Mouse (Mus musculus): ENCODE measurements around the gene Rdh7. TPM values are rescaled to one million over a fixed set of nuclear protein-coding genes. Genes with fewer than 3 reads are reported as not detected.
"Not testable (repeated sequence)": the region's sequence is repeated elsewhere in the genome, so short reads cannot be mapped to it uniquely, and the experiment has no call there.

The Rdh7 gene
- polyA plus RNA-seq (2015; fragmentation: Nextera tagmentation; extraction: Ambion mirVana): not detected in 2 replicates

DNA sequence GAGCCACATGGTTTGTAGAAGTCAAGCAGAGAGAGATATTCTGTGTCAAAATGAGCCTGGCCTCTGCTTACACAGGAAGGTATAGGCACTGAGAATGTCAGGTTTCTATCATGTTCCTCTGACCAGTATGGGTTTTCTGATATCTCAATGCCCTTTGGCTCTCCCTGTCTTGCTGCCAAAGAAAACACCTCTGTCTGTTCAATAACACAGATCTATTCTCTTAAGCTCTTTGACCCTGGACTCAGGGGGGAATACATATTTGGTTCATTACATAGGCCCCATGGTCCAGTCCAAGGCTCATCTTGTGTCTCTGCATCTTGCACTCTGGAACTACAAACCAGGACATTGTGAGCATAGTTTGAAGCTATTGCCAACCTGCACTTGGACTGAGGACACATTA is at the start of gene Rdh7:
Gene Rdh7, minus strand, starts transcription at position 213 of the 400 bp plus-strand sequence.
- Histone ChIP-seq H3K9me3 (replicated peaks) (no peaks in the 10 kb centered on the region), H3K4me2 (no peak within 1 kb of the TSS), H3K27me3 (no peaks in the 10 kb centered on the region), H3K4me3 (no peak within 1 kb of the TSS), H3K4me1 (no peaks in the 10 kb centered on the region), H3K9ac (no peak within 1 kb of the TSS), H3K27ac (no peak within 1 kb of the TSS), H3K36me3 (ENCODE audit: poor library complexity, severe bottlenecking) (no peaks in the 10 kb centered on the region)
- no peak for ATAC-seq

DNA sequence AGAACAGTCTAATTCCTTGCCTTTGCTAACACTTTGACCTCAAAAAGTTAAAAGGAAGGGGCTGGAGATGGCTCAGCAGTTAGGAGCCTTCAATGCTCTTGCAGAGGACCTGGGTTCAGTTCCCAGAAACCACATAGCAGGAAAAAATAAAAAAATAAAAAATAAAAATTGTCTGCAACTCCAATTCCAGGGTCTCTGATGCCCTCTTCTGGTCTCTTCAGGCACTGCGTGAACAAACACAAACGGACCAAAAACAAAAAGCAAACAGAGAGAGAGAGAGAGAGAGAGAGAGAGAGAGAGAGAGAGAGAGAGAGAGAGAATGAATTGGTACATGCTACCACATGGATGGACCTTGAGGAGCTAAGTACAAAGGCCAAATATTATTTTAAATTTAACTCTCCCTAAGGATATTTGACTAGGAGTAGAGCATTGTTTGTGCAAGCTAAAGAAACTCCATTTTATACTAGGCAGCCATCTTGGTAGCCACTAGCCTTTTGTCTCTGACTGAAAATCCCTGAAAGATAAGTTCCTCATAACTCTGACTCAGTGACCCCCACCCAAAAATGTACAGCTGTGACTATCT is 48.9 kb upstream of the Rdh7 start:
- Histone ChIP-seq H3K4me1 (no peaks in the 10 kb centered on the region), H3K4me3 (no peak overlapping the region), H3K4me2 (no peak overlapping the region), H3K9me3 (replicated peaks) (no peaks in the 10 kb centered on the region), H3K27me3 (no peaks in the 10 kb centered on the region), H3K9ac (no peak overlapping the region), H3K36me3 (ENCODE audit: poor library complexity, severe bottlenecking) (no peaks in the 10 kb centered on the region), H3K27ac (no peak overlapping the region)
- WGBS: 10% methylated on average over 2 of the region's 2 CpGs
- ATAC-seq: no peak

DNA sequence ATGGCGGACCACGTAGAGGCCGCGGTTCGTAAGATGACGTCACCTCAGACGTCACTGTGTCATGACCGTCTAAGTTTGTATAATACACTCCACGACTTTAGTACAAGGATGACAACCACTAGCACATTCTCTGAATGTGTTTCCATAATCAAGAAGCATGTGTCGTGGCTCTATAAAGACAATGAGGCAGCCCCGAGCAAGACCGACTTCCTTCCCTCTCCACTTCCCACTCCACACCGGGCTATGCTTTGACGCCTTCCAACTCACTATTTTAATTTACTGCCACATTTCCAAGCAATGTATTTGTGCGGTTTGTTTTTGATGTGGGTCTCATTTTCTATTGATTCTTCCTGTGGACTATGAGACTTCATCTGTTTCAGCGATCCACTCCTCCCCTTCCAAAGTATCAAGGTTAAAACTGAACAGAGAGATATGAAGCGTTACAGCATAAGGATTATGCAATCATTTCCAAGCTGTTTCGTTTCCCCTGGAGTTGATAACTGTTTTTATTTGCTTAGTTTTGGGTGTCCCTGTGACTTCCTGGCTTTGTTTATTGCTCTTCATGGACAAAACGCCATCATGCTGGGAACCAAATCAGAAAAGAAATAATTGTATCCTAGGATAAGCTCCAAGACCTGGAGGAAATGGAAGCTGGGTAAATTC is 48.3 kb upstream of the Rdh7 start:
- H3K4me2 ChIP-seq: no peak overlapping the region
- H3K9me3 ChIP-seq (replicated peaks): no peaks in the 10 kb centered on the region
- no peaks in the 10 kb centered on the region for H3K4me1 ChIP-seq
- H3K9ac ChIP-seq: no peak overlapping the region
- no peaks in the 10 kb centered on the region for H3K36me3 ChIP-seq (ENCODE audit: poor library complexity, severe bottlenecking)
- WGBS: 87% methylated on average over 19 of the region's 19 CpGs
- no peak overlapping the region for H3K27ac ChIP-seq
- no peak for ATAC-seq
- H3K27me3 ChIP-seq: no peaks in the 10 kb centered on the region
- no peak overlapping the region for H3K4me3 ChIP-seq

DNA sequence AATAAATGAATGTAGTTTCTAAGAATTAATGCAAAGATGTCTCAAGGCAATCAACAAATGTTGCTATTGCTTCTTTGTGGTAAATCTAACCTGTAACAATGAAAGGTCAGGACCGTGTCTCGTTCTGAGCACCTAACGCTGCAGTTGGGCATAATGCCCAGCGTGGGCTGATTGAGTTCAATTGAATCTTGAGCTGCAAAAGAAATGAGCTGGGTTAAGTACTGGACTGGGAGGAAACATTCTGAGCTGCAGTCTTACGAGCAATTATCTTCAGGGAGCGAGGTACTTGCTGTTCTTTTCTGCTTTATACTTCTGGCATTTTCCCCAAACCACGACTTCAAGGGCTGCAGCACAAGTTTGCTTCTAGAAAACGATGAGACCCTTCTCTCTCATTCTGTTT is 47.7 kb upstream of the Rdh7 start:
- 43% methylated on average over 8 of the region's 8 CpGs for WGBS
- Histone ChIP-seq H3K4me3 (no peak overlapping the region), H3K9ac (no peak overlapping the region), H3K36me3 (ENCODE audit: poor library complexity, severe bottlenecking) (no peaks in the 10 kb centered on the region), H3K4me2 (no peak overlapping the region), H3K9me3 (replicated peaks) (no peaks in the 10 kb centered on the region), H3K27ac (no peak overlapping the region), H3K4me1 (no peaks in the 10 kb centered on the region), H3K27me3 (no peaks in the 10 kb centered on the region)
- no peak for ATAC-seq

DNA sequence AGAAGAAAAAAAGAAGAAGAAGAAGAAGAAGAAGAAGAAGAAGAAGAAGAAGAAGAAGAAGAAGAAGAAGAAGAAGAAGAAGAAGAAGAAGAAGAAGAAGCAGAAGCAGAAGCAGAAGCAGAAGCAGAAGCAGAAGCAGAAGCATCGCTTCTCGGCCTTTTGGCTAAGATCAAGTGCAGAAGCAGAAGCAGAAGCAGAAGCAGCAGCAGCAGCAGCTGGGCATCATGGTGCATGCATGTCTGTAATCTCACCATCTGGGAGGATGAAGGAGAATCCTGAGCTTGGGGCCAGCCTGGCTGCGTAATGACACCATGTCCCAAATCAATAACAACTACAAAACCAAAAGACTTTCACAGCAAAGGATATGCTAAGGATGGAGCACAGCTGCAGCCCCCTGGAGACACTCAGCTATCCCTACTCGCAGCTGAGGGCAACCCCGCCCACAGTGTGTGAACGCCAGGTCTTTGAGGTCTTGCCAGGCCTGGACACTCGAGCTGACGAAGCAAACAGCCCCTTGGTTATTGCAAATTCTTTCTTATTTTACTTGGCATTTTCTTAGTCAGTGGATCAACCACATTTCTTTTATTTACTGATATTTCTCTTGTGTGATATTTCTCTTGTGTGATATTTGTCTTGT is 43.8 kb upstream of the Rdh7 start:
- no peaks in the 10 kb centered on the region for H3K4me1 ChIP-seq
- H3K36me3 ChIP-seq (ENCODE audit: poor library complexity, severe bottlenecking): no peaks in the 10 kb centered on the region
- H3K4me2 ChIP-seq: no peak overlapping the region
- no peak for ATAC-seq
- WGBS: 74% methylated on average over 8 of the region's 8 CpGs
- no peak overlapping the region for H3K27ac ChIP-seq
- no peaks in the 10 kb centered on the region for H3K9me3 ChIP-seq (replicated peaks)
- H3K27me3 ChIP-seq: no peaks in the 10 kb centered on the region
- no peak overlapping the region for H3K4me3 ChIP-seq
- H3K9ac ChIP-seq: no peak overlapping the region

DNA sequence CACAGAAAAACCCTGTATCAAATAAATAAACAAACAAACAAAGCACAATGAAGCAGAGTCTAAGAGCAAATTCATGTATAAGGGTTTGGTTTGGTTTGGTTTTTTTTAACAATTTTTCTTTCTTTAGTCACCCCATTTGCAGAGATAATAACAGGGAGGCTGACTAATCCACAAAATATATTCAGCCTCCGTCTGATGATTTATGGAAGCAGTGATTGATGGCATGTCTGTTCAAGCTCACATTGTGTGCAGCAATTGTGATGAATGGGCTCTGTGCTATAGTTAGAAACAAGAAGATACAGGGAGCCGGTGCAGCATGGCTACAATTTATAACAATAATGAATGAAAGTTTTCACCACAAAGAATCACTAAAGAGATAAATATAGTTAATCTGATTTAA is 39.1 kb upstream of the Rdh7 start:
- H3K36me3 ChIP-seq (ENCODE audit: poor library complexity, severe bottlenecking): no peaks in the 10 kb centered on the region
- H3K4me2 ChIP-seq: no peak overlapping the region
- H3K4me3 ChIP-seq: no peak overlapping the region
- H3K9me3 ChIP-seq (replicated peaks): no peaks in the 10 kb centered on the region
- no peaks in the 10 kb centered on the region; the same call in 1 of the 2 replicates for H3K4me1 ChIP-seq
- H3K9ac ChIP-seq: no peak overlapping the region
- no peaks in the 10 kb centered on the region for H3K27me3 ChIP-seq
- H3K27ac ChIP-seq: no peak overlapping the region
- WGBS: 77% methylated on average over 2 of the region's 2 CpGs
- no peak for ATAC-seq

DNA sequence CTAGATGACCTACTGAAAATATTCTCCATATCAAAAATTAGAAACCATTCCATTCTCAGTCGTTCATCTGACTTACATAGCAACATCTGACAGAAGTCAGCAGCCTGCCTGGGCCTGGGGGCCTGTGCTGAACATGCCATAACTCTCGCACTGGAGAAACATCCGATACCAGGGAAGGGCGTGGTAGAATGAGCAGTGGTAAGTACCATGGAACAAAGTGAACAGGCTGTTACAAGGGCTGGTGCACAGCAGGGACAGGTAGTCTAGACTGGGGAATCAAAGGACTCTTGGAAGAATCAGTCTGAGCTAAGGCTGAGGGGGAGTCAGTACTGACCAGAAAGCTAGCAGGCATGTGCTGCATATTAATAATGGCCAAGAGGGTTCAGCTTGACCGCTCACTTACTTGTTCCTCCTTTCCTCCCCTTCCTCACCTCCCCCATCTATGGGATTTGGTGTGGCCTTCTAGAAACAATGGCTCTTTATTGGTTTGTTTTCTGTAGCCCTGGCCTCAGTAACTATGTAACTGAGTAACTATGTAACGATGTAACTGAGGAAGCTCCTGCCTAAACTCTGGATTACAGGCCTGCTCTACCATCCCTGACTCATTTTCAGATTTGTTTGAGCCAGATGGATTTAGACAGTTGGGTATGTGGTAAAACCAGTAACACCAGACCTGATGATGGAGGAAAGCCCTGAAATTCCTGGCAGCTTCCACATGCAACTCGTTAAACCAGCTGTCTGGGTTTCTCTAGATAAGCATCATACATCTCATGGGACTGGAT is 36.2 kb upstream of the Rdh7 start:
- Histone ChIP-seq H3K4me3 (no peak overlapping the region), H3K9me3 (replicated peaks) (no peaks in the 10 kb centered on the region), H3K27ac (no peak overlapping the region), H3K9ac (no peak overlapping the region), H3K27me3 (no peaks in the 10 kb centered on the region), H3K4me2 (no peak overlapping the region), H3K4me1 (no peaks in the 10 kb centered on the region; the same call in 1 of the 2 replicates), H3K36me3 (ENCODE audit: poor library complexity, severe bottlenecking) (no peaks in the 10 kb centered on the region)
- ATAC-seq: no peak
- WGBS: 73% methylated on average over 7 of the region's 7 CpGs

DNA sequence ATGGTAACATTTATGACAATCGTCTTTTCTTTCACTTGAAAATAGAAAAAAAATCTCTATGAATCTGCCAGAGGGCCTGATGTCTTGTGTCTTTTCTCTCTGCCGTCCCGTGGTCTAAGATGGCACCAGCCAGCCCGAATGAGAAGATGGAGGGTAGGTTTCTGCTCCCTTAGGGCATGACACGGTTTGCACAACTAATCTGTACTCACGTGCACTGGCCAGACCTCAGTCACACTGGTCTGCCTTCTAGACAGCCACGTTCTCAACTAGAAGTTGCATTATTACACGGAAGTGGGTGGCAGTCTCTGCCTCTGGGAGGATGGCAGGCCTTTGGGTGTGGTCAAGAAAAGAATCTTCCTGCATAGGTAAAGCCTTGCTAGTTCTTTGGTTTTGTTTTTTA is 34.4 kb upstream of the Rdh7 start:
- ATAC-seq: no peak
- no peaks in the 10 kb centered on the region; the same call in 1 of the 2 replicates for H3K4me1 ChIP-seq
- no peak overlapping the region for H3K4me2 ChIP-seq
- no peaks in the 10 kb centered on the region for H3K36me3 ChIP-seq (ENCODE audit: poor library complexity, severe bottlenecking)
- no peaks in the 10 kb centered on the region for H3K27me3 ChIP-seq
- WGBS: 93% methylated on average over 8 of the region's 8 CpGs
- no peak overlapping the region for H3K27ac ChIP-seq
- no peaks in the 10 kb centered on the region for H3K9me3 ChIP-seq (replicated peaks)
- no peak overlapping the region for H3K9ac ChIP-seq
- no peak overlapping the region for H3K4me3 ChIP-seq

DNA sequence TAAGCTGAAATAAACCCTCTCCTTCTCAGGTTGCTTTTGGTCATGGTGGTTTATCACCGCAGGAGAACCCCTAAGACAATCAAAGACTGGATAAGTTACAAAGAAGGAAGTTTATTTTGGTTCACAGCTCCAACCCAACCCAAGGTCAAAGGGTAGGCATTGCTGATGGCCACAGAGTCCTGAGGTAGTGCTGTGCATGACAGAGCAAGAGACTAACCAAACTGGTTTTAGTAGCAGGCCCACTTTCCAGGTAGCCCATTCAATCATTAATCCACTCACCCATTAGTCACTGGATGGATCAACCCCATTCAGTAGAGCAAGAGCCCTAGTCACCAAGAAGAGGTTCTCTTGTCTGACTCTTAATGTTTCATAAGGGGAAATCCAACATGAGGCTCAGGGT is 33.6 kb upstream of the Rdh7 start:
- WGBS: 83% methylated on average over 1 of the region's 1 CpGs
- H3K4me3 ChIP-seq: no peak overlapping the region
- no peaks in the 10 kb centered on the region for H3K27me3 ChIP-seq
- no peak overlapping the region for H3K4me2 ChIP-seq
- no peak overlapping the region for H3K27ac ChIP-seq
- H3K36me3 ChIP-seq (ENCODE audit: poor library complexity, severe bottlenecking): no peaks in the 10 kb centered on the region
- no peaks in the 10 kb centered on the region for H3K9me3 ChIP-seq (replicated peaks)
- H3K9ac ChIP-seq: no peak overlapping the region
- no peaks in the 10 kb centered on the region; the same call in 1 of the 2 replicates for H3K4me1 ChIP-seq
- ATAC-seq: no peak

DNA sequence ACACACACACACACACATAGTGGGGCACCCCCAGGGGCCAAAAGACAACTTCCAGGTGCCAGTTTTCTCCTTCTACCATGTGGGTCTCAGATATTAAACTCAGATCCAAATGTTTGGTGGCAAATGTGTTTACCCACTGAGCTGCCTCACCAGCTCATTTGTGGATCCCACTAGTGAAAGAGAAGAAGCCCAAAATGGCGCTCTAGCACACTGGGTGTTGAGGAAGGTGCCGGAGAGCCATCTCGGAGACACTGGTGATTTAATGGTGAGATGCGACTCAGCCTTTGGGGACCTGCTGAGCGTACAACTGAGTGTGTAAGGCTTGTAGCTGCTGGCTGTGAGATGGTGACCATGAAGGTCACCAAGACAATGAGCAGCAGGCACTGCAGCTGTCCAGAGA is 29.0 kb upstream of the Rdh7 start:
- H3K9me3 ChIP-seq (replicated peaks): no peaks in the 10 kb centered on the region
- H3K4me3 ChIP-seq: no peak overlapping the region
- WGBS: 95% methylated on average over 5 of the region's 5 CpGs
- H3K4me1 ChIP-seq: no peaks in the 10 kb centered on the region
- no peak overlapping the region for H3K27ac ChIP-seq
- no peak for ATAC-seq
- no peaks in the 10 kb centered on the region for H3K36me3 ChIP-seq (ENCODE audit: poor library complexity, severe bottlenecking)
- H3K27me3 ChIP-seq: no peaks in the 10 kb centered on the region
- no peak overlapping the region for H3K4me2 ChIP-seq
- H3K9ac ChIP-seq: no peak overlapping the region

DNA sequence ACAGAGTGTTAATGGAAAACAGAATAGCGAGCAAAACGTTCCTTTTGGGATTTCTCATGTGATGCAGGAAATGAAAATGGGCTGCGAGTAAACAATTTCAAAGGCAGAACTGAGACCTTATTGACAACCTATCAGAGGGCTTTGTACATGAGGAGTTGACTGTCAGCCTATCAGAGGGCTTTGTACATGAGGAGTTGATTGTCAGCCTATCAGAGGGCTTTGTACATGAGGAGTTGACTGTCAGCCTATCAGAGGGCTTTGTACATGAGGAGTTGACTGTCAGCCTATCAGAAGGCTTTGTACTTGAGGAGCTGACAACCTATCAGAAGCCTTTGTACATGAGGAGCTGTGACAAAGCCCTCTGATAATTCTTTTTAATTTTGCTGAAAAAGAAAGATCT is 28.6 kb upstream of the Rdh7 start:
- H3K9me3 ChIP-seq (replicated peaks); H3K36me3 ChIP-seq (ENCODE audit: poor library complexity, severe bottlenecking); H3K9ac ChIP-seq; H3K27me3 ChIP-seq; H3K4me2 ChIP-seq; H3K4me1 ChIP-seq; ATAC-seq; H3K4me3 ChIP-seq; H3K27ac ChIP-seq: not testable (repeated sequence)
- 88% methylated on average over 3 of the region's 3 CpGs for WGBS

DNA sequence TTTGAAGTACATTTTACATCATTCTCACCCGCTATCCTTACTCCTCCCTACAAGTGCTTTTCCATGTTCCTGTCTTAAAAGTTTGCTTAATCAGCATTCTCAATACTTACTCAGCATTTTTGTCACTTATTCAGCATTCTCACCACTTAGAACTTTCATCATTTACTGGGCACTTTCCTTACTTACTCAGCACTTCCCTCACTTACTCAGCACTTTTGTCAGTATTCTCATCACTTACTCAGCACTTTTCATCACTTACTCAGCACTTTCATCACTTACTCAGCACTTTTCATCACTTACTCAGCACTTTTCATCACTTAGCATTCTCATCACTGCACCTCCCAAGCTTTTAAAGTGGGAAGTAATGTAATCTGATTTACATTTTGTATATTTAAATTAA is 27.0 kb upstream of the Rdh7 start:
- no peak overlapping the region for H3K4me3 ChIP-seq
- no peak overlapping the region for H3K4me2 ChIP-seq
- no peak overlapping the region for H3K9ac ChIP-seq
- no peaks in the 10 kb centered on the region for H3K4me1 ChIP-seq
- H3K36me3 ChIP-seq (ENCODE audit: poor library complexity, severe bottlenecking): no peaks in the 10 kb centered on the region
- 94% methylated on average over 1 of the region's 1 CpGs for WGBS
- H3K27me3 ChIP-seq: no peaks in the 10 kb centered on the region
- H3K27ac ChIP-seq: no peak overlapping the region
- H3K9me3 ChIP-seq (replicated peaks): no peaks in the 10 kb centered on the region
- ATAC-seq: no peak
